Mouse (Mus musculus) ES-E14 (cell line): ENCODE results near the gene Tubg1. TPM values are rescaled to one million over a fixed set of nuclear protein-coding genes. Genes with fewer than 3 reads are reported as not detected.
A peak's percentile ranks its signal among the peaks of the same experiment; 100 is the strongest.

Experiments
- DNase-seq: peaks from one replicate; pipeline ENCODE4 v3.0.0-alpha.2; 2013; ENCODE audit warnings: low read depth, low spot score
- H3K27ac ChIP-seq: 2 replicates; pipeline ENCODE4 v1.5.1; 2012; ENCODE audit warnings: low read depth, mild to moderate bottlenecking, low read length, moderate library complexity, mixed read lengths; ENCODE audit not compliant: poor library complexity, insufficient read depth, severe bottlenecking
- H3K36me3 ChIP-seq: 2 replicates; pipeline ENCODE4 v1.6.1; 2012; ENCODE audit warnings: mild to moderate bottlenecking, low read length, moderate library complexity, mixed read lengths; ENCODE audit not compliant: control insufficient read depth, poor library complexity, insufficient read depth, severe bottlenecking
- H3K4me1 ChIP-seq, 2 experiments: fragments of 150-350 bp in 1 of 2; sonication (generic) in 1 of 2; 2 replicates each; pipeline ENCODE4 v1.6.1; 2012; ENCODE audit warnings: low read length in 2 of 2, mild to moderate bottlenecking in 1 of 2, mixed read lengths in 1 of 2; ENCODE audit not compliant: control insufficient read depth in 2 of 2, insufficient read depth in 2 of 2, poor library complexity in 1 of 2
- H3K4me3 ChIP-seq, 2 experiments: fragments of 150-350 bp in 1 of 2; sonication (generic) in 1 of 2; 2 replicates each; pipeline ENCODE4 v1.5.1; 2012; ENCODE audit warnings: low read length in 2 of 2, low read depth in 1 of 2, mild to moderate bottlenecking in 1 of 2, mixed read lengths in 1 of 2; ENCODE audit not compliant: insufficient read depth in 1 of 2, poor library complexity in 1 of 2, severe bottlenecking in 1 of 2
- H3K9ac ChIP-seq: 2 replicates; pipeline ENCODE4 v1.6.1; 2012; ENCODE audit warnings: low read depth, mild to moderate bottlenecking, low read length, mixed read lengths; ENCODE audit not compliant: poor library complexity, insufficient read depth, severe bottlenecking
- H3K9me3 ChIP-seq: fragments of 150-350 bp; sonication (generic); 2 replicates; pipeline ENCODE4 v1.6.1; 2012; ENCODE audit warnings: low read depth, mild to moderate bottlenecking, low read length; ENCODE audit not compliant: control insufficient read depth, insufficient read depth
- CHD2 ChIP-seq: IDR thresholded peaks from 2 replicates; pipeline ENCODE4 v1.6.1; 2014; ENCODE audit warnings: mild to moderate bottlenecking, low read depth, low read length, inconsistent platforms
- HCFC1 ChIP-seq: IDR thresholded peaks from 2 replicates; pipeline ENCODE4 v1.6.1; 2012; ENCODE audit warnings: low read length, inconsistent platforms, borderline replicate concordance; ENCODE audit not compliant: insufficient read depth
- MAFK ChIP-seq: IDR thresholded peaks from 2 replicates; pipeline ENCODE4 v1.6.1; 2014; ENCODE audit warnings: mild to moderate bottlenecking, low read depth, low read length, inconsistent platforms; ENCODE audit not compliant: insufficient read depth
- ZC3H11A ChIP-seq: IDR thresholded peaks from 2 replicates; pipeline ENCODE4 v1.6.1; 2012; ENCODE audit warnings: low read depth, mild to moderate bottlenecking, inconsistent platforms, low read length, borderline replicate concordance
- ZNF384 ChIP-seq: IDR thresholded peaks from 2 replicates; pipeline ENCODE4 v1.6.1; 2012; ENCODE audit warnings: low read depth, low read length, inconsistent platforms
- in situ Hi-C, 2 experiments: fragments of 600-800 bp; cut with MboI; formaldehyde crosslinking; loops; one replicate each; pipeline ENCODE4 v1.15.1; 2025; ENCODE audit warnings: low sequenced_read_pairs in 2 of 2, inconsistent platforms in 1 of 2; ENCODE audit not compliant: unreplicated experiment in 2 of 2
- total RNA-seq: library from RNA; depleted of rRNA; stranded (reverse); fragments of 300-350 nt; gene quantifications from 2 replicates; pipeline ENCODE4 v1.2.3, GENCODE M21; 2012

Gene Tubg1
- total RNA-seq, 1 experiment, result 38.6 TPM

- H3K4me3 ChIP-seq, result peak within 1 kb of the TSS; percentile 83 to 89
- no peaks in the 10 kb centered on the region for H3K9me3 ChIP-seq
- TF ChIP-seq HCFC1, result peak; percentile 66; the same call in 1 of the 2 replicates
- 0 out of 2 replicates have a peak, but pooled peaks have one; percentile 40 for TF ChIP-seq CHD2
- peak; percentile 9; the same call in 1 of the 2 replicates for TF ChIP-seq MAFK
- TF ChIP-seq ZC3H11A, result no peak
- in situ Hi-C loops, result no loop called here
- H3K9ac ChIP-seq, result peak within 1 kb of the TSS; percentile 96
- peak; percentile 84 for DNase-seq
- H3K4me1 ChIP-seq, result peaks cover 4 to 5% of the 10 kb centered on the region in 2 experiments; a peak in 2 of 4 replicates
- H3K36me3 ChIP-seq, result peaks cover 10% of the 10 kb centered on the region; the same call in 1 of the 2 replicates
- peak within 1 kb of the TSS; percentile 15 for H3K27ac ChIP-seq
These were observed 37.3 kb upstream of the Tubg1 start, which contains the start of gene Coasy for GRCm38 (mm10) chr11:101082208-101083082. Gene Coasy, plus strand, starts transcription at chr11:101082565.

DNA sequence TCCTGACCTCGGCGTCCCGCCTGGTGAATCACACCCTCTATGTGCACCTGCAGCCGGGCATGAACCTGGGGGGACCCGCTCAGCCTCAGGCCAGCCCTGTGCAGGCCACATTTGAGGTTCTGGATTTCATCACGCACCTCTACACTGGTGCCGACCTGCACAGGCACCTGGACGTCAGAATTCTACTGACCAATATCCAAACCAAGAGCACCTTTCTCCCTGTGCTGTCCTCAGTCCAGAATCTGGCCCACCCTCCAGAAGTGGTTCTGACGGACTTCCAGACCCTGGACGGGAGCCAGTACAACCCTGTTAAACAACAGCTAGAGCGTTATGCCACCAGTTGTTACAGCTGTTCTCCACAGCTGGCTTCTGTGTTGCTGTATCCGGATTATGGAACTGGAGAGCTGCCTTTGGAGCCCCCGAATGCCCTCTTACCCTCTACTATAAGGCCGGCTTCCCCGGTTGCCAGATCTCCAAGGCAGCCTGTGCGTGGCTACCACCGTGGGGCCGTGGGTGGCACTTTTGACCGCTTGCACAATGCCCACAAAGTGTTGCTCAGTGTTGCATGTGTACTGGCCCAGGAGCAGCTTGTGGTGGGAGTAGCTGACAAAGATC, 36.5 kb upstream of the Tubg1 start:
- no peak for DNase-seq
- Histone ChIP-seq H3K9me3 (no peaks in the 10 kb centered on the region), H3K9ac (peak overlapping the region; percentile 96), H3K36me3 (peaks cover 10% of the 10 kb centered on the region; the same call in 1 of the 2 replicates), H3K27ac (peak overlapping the region; percentile 15; the same call in 1 of the 2 replicates), H3K4me3 (peak overlapping the region; percentile 83 to 89), H3K4me1 (peaks cover 3 to 9% of the 10 kb centered on the region in 2 experiments; a peak in 2 of 4 replicates)
- in situ Hi-C loops, result no loop called here
- TF ChIP-seq ZC3H11A (no peak), ZNF384 (no peak), MAFK (no peak), HCFC1 (no peak), CHD2 (no peak)

DNA sequence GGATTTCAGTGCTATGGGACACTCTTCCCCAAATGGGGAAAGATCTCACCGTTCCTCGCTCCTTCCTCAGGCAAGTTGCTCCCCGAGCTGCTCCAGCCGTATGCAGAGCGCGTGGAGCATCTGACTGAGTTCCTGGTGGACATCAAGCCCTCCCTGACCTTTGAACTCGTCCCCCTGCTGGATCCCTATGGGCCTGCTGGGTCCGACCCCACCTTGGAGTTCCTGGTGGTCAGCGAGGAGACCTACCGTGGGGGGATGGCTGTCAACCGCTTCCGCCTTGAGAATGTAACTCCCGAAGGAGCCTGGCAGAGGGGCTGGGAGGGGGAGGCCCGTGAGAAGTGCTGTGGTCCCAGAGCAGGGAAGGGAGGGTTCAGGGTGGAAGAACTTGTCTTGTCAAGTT, 35.5 kb upstream of the Tubg1 start:
- TF ChIP-seq CHD2 (no peak), MAFK (no peak), HCFC1 (no peak), ZNF384 (no peak), ZC3H11A (no peak)
- Histone ChIP-seq H3K27ac (no peak overlapping the region), H3K9me3 (no peaks in the 10 kb centered on the region), H3K9ac (no peak overlapping the region), H3K36me3 (peaks cover 14% of the 10 kb centered on the region; the same call in 1 of the 2 replicates), H3K4me1 (peaks cover 3 to 8% of the 10 kb centered on the region in 2 experiments; a peak in 2 of 4 replicates), H3K4me3 (no peak overlapping the region)
- DNase-seq, result no peak
- in situ Hi-C loops, result no loop called here

DNA sequence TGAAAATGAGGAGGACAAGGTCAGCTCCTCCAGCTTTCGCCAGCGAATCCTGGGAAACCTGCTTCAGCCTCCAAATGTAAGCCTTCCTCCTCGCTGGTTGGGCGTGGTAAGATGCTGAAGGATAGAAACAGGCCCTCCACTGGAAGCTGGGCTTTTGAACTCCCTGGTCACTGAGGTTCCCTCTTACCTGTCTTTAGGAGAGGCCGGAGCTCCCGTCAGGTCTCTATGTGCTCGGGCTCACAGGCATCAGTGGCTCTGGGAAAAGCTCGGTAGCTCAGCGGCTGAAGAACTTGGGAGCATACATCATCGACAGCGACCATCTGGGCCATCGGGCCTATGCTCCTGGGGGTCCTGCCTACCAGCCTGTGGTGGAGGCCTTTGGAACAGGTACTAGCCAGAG, 34.9 kb upstream of the Tubg1 start:
- Histone ChIP-seq H3K9ac (no peak overlapping the region), H3K36me3 (peaks cover 19% of the 10 kb centered on the region), H3K27ac (no peak overlapping the region), H3K4me1 (peaks cover 3 to 8% of the 10 kb centered on the region in 2 experiments; a peak in 2 of 4 replicates), H3K4me3 (no peak overlapping the region), H3K9me3 (no peaks in the 10 kb centered on the region)
- TF ChIP-seq ZC3H11A, result no peak
- TF ChIP-seq ZNF384, result no peak
- TF ChIP-seq CHD2, result no peak
- TF ChIP-seq MAFK, result no peak
- no peak for TF ChIP-seq HCFC1
- no peak for DNase-seq
- in situ Hi-C loops, result no loop called here
